Mouse (Mus musculus): ENCODE data around the gene Ticam1. TPM values are rescaled to one million over a fixed set of nuclear protein-coding genes. Genes with fewer than 3 reads are reported as not detected.
"Not testable (repeated sequence)": the region's sequence is repeated elsewhere in the genome, so short reads cannot be mapped to it uniquely, and the experiment has no call there.

The Ticam1 gene
- polyA plus RNA-seq, 1 experiment = 0.96 TPM

- peaks cover 72% of the 10 kb centered on the region for H3K36me3 ChIP-seq (ENCODE audit: control insufficient read depth)
- no peak for TF ChIP-seq GATA1 (IDR thresholded peaks at IDR 0.05; ENCODE audit: low read length)
- TF ChIP-seq TAL1 (IDR thresholded peaks at IDR 0.05; ENCODE audit: low read length) = no peak
- no peaks in the 10 kb centered on the region for H3K27me3 ChIP-seq (ENCODE audit: control insufficient read depth)
- no peak overlapping the region for H3K4me3 ChIP-seq (replicated peaks)
- H3K9me3 ChIP-seq (ENCODE audit: control insufficient read depth, low read length) = no peaks in the 10 kb centered on the region
- peaks cover 64% of the 10 kb centered on the region for H3K4me1 ChIP-seq (ENCODE audit: control insufficient read depth)
Measured at GRCm38 (mm10) chr17:56261166-56261565, 15.4 kb downstream of the Ticam1 start.

- TF ChIP-seq GATA1 (IDR thresholded peaks at IDR 0.05; ENCODE audit: low read length) (no peak), TAL1 (IDR thresholded peaks at IDR 0.05; ENCODE audit: low read length) (no peak)
- Histone ChIP-seq H3K4me1 (ENCODE audit: control insufficient read depth) (peaks cover 64% of the 10 kb centered on the region), H3K36me3 (ENCODE audit: control insufficient read depth) (peaks cover 64% of the 10 kb centered on the region), H3K4me3 (replicated peaks) (no peak overlapping the region), H3K27me3 (ENCODE audit: control insufficient read depth) (no peaks in the 10 kb centered on the region), H3K9me3 (ENCODE audit: control insufficient read depth, low read length) (no peaks in the 10 kb centered on the region)
Measured at GRCm38 (mm10) chr17:56259301-56260037, 17.1 kb downstream of the Ticam1 start.

GRCm38 (mm10) chr17:56258812-56259211 is 17.8 kb downstream of the Ticam1 start:
- H3K9me3 ChIP-seq (ENCODE audit: control insufficient read depth, low read length); H3K4me3 ChIP-seq (replicated peaks); H3K27me3 ChIP-seq (ENCODE audit: control insufficient read depth): not testable (repeated sequence)
- Histone ChIP-seq H3K4me1 (ENCODE audit: control insufficient read depth) (peaks cover 60% of the 10 kb centered on the region), H3K36me3 (ENCODE audit: control insufficient read depth) (peaks cover 60% of the 10 kb centered on the region)

- H3K27me3 ChIP-seq (ENCODE audit: control insufficient read depth); H3K9me3 ChIP-seq (ENCODE audit: control insufficient read depth, low read length): not testable (repeated sequence)
- Histone ChIP-seq H3K4me1 (ENCODE audit: control insufficient read depth) (peaks cover 60% of the 10 kb centered on the region), H3K4me3 (replicated peaks) (peak overlapping the region; percentile 29), H3K36me3 (ENCODE audit: control insufficient read depth) (peaks cover 59% of the 10 kb centered on the region)
Measured at GRCm38 (mm10) chr17:56258269-56258668, 18.3 kb downstream of the Ticam1 start.

- Histone ChIP-seq H3K4me1 (ENCODE audit: control insufficient read depth) (peaks cover 57% of the 10 kb centered on the region), H3K36me3 (ENCODE audit: control insufficient read depth) (peaks cover 50% of the 10 kb centered on the region)
- TF ChIP-seq GATA1 (IDR thresholded peaks at IDR 0.05; ENCODE audit: low read length) (no peak), TAL1 (IDR thresholded peaks at IDR 0.05; ENCODE audit: low read length) (no peak)
Measured at GRCm38 (mm10) chr17:56257181-56257894, 19.2 kb downstream of the Ticam1 start.

GRCm38 (mm10) chr17:56256239-56256881 is 20.2 kb downstream of the Ticam1 start, which contains the start of gene Fem1a:
TSS of gene Fem1a (plus strand) at chr17:56256810.
- Histone ChIP-seq H3K27me3 (ENCODE audit: control insufficient read depth) (no peaks in the 10 kb centered on the region), H3K4me1 (ENCODE audit: control insufficient read depth) (peaks cover 51% of the 10 kb centered on the region), H3K4me3 (replicated peaks) (peak within 1 kb of the TSS; percentile 78), H3K36me3 (ENCODE audit: control insufficient read depth) (peaks cover 41% of the 10 kb centered on the region), H3K9me3 (ENCODE audit: control insufficient read depth, low read length) (no peaks in the 10 kb centered on the region)
- no peak for TF ChIP-seq GATA1 (IDR thresholded peaks at IDR 0.05; ENCODE audit: low read length)
- no peak for TF ChIP-seq TAL1 (IDR thresholded peaks at IDR 0.05; ENCODE audit: low read length)

More at GRCm38 (mm10) chr17:56257181-56257894, 19.2 kb downstream of the Ticam1 start:
- no peaks in the 10 kb centered on the region for H3K9me3 ChIP-seq (ENCODE audit: control insufficient read depth, low read length)
- peak overlapping the region; percentile 78 for H3K4me3 ChIP-seq (replicated peaks)
- no peaks in the 10 kb centered on the region for H3K27me3 ChIP-seq (ENCODE audit: control insufficient read depth)

- H3K4me1 ChIP-seq (ENCODE audit: control insufficient read depth) = peaks cover 48% of the 10 kb centered on the region
- no peaks in the 10 kb centered on the region for H3K9me3 ChIP-seq (ENCODE audit: control insufficient read depth, low read length)
- H3K4me3 ChIP-seq (replicated peaks) = peak overlapping the region; percentile 78
- no peak for TF ChIP-seq TAL1 (IDR thresholded peaks at IDR 0.05; ENCODE audit: low read length)
- TF ChIP-seq GATA1 (IDR thresholded peaks at IDR 0.05; ENCODE audit: low read length) = no peak
- H3K36me3 ChIP-seq (ENCODE audit: control insufficient read depth) = peaks cover 36% of the 10 kb centered on the region
- no peaks in the 10 kb centered on the region for H3K27me3 ChIP-seq (ENCODE audit: control insufficient read depth)
Measured at GRCm38 (mm10) chr17:56255863-56256238, 20.7 kb downstream of the Ticam1 start.

- H3K9me3 ChIP-seq (ENCODE audit: control insufficient read depth, low read length) = no peaks in the 10 kb centered on the region
- no peaks in the 10 kb centered on the region for H3K27me3 ChIP-seq (ENCODE audit: control insufficient read depth)
- peaks cover 48% of the 10 kb centered on the region for H3K4me1 ChIP-seq (ENCODE audit: control insufficient read depth)
- H3K4me3 ChIP-seq (replicated peaks) = peak overlapping the region; percentile 78
- no peak for TF ChIP-seq GATA1 (IDR thresholded peaks at IDR 0.05; ENCODE audit: low read length)
- TF ChIP-seq TAL1 (IDR thresholded peaks at IDR 0.05; ENCODE audit: low read length) = no peak
- peaks cover 31% of the 10 kb centered on the region for H3K36me3 ChIP-seq (ENCODE audit: control insufficient read depth)
Measured at GRCm38 (mm10) chr17:56255429-56255828, 21.2 kb downstream of the Ticam1 start.

GRCm38 (mm10) chr17:56254695-56255094 is 21.9 kb downstream of the Ticam1 start:
- H3K4me1 ChIP-seq (ENCODE audit: control insufficient read depth) = peaks cover 40% of the 10 kb centered on the region
- H3K9me3 ChIP-seq (ENCODE audit: control insufficient read depth, low read length) = no peaks in the 10 kb centered on the region
- H3K36me3 ChIP-seq (ENCODE audit: control insufficient read depth) = peaks cover 24% of the 10 kb centered on the region
- TF ChIP-seq GATA1 (IDR thresholded peaks at IDR 0.05; ENCODE audit: low read length) (no peak), TAL1 (IDR thresholded peaks at IDR 0.05; ENCODE audit: low read length) (no peak)
- H3K4me3 ChIP-seq (replicated peaks) = no peak overlapping the region
- H3K27me3 ChIP-seq (ENCODE audit: control insufficient read depth) = no peaks in the 10 kb centered on the region
